Mouse (Mus musculus): ENCODE data around the gene Cnst. TPM values are rescaled to one million over a fixed set of nuclear protein-coding genes. Genes with fewer than 3 reads are reported as not detected.

Cnst gene
- 10 to 100 TPM; 10.6 to 16.1 (median 16.0) TPM for polyA plus RNA-seq (2017; shearing (Covaris generic))

DNA sequence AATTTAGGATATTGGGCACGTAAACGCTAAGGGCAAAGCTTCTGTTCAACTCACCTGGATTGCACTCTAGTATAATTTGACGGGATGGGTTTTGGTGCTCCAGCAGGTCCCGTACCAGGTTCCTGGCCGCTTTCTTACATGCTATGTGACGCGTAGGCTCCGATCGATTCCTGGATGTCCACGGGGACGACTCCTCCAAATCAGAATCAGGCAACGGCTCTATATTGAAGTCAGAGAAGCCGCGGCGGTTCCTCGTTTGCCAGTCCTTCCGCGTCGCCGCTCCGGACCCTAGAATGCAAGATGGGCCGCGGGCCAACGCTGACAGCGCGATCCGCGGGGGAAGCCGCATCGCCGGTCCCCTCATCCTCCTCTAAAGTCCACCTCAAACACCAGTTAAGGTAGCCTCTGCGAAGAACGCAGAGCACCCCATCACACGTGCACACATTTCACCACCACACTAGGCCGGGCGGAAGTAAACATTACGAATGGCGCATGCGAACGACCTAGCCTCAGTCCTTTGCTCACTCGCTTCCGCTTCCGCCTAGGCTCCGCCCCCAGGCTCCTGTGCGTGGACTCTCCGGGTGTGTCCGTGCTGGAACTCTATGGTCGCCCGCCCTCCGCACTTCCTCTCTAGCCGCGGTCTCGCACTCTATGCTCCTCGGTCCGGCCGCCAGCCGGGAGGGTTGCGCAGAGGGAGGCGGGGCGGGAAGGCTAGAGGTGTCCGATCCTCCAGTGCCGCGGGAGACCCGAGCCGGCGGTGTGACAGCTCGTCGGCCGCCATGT, at the start of gene Cnst, which contains the start of gene Tfb2m:
Gene Cnst (plus strand): TSS at position 603 of the 783 bp plus-strand sequence.
Gene Tfb2m (minus strand): TSS at position 500 of the 783 bp plus-strand sequence.
- peak; percentile 93 for ATAC-seq

DNA sequence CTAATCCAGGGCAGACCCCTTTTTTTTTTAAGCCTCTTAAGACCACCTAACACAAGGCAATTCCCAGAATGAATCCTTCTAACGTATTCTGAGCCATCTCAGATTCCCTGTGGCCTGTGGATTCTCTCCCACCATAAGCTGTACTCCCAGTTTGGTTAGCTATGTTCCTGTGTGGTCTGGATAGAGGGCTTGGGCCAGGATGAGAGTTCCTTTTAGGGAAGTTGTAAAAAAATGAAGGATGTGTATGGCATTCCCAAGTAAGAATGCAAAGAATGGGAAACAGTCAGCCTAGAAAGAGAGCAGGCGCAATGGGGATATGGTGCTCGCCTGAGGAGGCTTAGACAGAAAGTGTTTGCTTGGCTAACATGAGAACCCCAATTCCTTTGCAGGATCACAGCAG, 46.9 kb upstream of the Cnst start:
- no peak for ATAC-seq

DNA sequence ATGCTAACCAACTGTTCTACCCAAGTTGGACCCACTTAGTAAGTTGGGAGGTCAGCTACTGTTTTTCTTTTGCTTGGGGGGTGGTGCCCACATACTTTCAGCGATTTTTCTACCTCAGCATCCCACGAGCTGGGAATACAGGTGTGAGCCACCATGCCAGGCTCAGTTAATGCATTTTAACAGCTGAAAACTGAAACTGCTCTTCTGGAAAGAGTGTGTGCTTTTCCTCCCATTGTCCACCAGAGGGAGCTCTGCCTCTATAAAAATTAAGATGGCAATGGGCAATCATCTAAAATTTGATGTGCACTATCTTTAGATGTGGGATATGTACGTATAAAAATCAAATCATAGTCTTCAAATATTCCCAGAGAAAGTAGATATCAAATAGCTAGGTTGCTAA, 43.6 kb upstream of the Cnst start:
- ATAC-seq = peak; percentile 63

GRCm38 (mm10) chr1:179506530-179507315, 39.4 kb upstream of the Cnst start:
- ATAC-seq = peak; percentile 71

GRCm38 (mm10) chr1:179510546-179511340, 35.4 kb upstream of the Cnst start:
- no peak for ATAC-seq

DNA sequence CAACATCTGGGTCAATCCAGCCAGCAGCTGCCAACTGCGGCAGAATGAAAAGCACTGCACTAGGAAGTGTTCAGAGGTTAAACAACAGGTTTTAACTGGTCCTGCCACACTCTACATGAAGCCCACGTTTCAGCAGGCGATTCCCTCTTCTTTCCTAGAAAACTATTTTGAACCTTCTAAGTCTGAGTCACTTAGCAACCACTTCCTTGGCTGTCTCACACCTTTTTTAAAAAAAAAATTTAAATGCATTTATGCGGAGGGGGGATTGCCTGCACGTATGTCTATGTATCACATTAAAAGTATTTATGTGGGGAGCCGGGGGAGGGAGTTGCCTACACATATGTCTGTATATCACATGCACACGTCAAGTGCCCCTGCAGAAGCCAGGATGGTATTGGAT, 34.3 kb upstream of the Cnst start:
- ATAC-seq = no peak

- ATAC-seq = peak; percentile 53
Measured at GRCm38 (mm10) chr1:179516941-179517712, 29.0 kb upstream of the Cnst start.

DNA sequence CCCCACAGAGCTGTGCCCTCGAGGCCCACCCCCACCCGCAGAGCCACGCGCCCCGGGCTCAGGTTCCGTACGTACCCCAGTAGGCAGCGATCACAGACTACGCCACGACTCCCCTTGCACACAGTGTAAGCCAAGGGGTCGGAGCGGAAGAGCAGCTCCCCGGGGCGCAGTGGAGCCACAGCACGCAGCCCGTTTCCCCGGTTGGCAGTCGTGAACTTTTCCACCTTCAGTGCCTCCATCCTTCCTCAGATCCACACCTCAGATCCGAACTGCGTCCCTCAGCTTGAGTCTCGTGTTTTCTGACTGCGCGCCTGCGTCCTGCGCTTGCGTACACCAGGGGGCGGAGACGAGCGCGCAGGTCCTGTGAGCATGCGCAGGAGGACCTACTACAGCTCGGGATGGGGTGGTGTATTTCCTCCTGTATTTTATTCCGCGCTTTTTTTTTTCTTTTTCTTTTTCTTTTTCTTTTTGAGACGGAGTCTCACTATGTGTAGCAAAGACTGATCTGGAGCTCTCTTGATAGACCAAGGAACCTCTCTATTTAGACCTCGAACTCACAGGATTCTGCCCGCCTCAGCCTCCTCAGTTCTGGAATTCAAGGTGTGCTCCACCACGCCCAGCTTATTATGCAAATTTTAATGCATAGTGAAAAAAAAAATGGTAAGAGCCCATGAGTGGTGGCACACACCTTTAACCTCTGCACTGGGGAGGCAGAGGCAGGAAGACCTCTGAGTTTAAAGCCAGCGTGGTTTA, 28.3 kb upstream of the Cnst start, which contains the start of gene Smyd3:
Gene Smyd3 (minus strand): TSS at position 329 of the 753 bp plus-strand sequence.
- peak; percentile 85 for ATAC-seq

GRCm38 (mm10) chr1:179519901-179520300, 26.3 kb upstream of the Cnst start:
- no peak for ATAC-seq

DNA sequence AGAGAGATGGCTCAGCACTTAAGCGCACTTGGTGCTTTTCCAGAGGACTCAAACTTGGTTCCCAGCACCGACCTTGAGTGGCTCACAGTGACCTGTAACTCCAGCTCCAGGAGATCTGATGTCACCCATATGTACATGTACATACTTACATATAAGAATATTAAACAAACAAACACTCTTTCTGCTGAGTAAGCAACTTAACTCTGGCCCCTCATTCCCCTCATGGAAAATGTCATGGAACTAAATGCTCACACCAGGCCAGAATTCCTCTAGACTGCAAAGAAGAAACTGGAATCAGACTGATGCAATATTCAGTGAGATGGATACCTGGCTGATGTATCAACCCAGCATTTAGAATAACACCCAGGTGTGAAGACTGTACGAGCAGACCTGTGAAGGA, 7.1 kb upstream of the Cnst start:
- no peak for ATAC-seq

GRCm38 (mm10) chr1:179539887-179540286, 6.3 kb upstream of the Cnst start:
- ATAC-seq = no peak

DNA sequence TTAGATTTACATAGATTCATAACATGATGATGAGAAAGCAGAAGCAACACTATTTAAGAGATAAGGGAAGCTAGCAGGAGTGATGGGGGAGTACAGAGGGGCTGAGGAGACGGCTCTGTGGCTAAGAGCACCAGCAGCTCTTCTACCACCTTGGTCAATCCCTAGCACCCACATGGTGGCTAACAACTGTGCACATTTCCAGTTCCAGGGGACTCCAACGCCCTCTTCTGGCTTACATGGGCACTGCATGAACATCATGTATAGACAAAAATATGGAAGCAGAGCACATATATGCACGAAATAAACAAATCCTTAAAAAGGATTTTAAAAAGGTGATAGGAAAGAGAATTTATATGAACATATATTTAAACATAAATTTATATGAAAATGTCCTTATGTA, 4.7 kb upstream of the Cnst start:
- no peak for ATAC-seq

- peak; percentile 56 for ATAC-seq
Measured at GRCm38 (mm10) chr1:179546551-179546917, 364 bp downstream of the Cnst start.

- no peak for ATAC-seq
Measured at GRCm38 (mm10) chr1:179547176-179547575, 1.0 kb downstream of the Cnst start.

DNA sequence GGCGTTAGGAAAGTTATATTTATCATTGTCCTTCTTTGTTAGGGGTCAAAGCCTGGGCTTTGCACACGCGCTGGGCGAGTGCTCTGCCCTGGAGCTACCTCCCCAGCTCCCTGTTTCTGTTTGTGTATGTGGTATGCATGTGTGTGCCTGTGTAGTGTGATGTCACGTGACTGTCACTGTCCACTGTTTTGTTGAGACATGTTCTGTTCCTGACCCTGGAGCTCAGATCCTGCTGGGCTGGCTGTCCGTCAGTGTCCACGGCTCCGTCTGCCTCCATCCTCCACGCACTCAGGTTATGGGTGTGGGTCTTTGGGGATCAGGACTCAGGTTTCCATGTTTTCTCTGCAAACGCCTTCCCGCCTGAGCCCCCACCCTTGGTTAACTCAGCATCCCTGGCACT, 2.0 kb downstream of the Cnst start:
- no peak for ATAC-seq

- ATAC-seq = peak; percentile 44
Measured at GRCm38 (mm10) chr1:179548996-179549752, 3.0 kb downstream of the Cnst start.

GRCm38 (mm10) chr1:179551336-179551735, 5.2 kb downstream of the Cnst start:
- no peak for ATAC-seq

GRCm38 (mm10) chr1:179551921-179552320, 5.8 kb downstream of the Cnst start:
- ATAC-seq = no peak

GRCm38 (mm10) chr1:179552751-179553150, 6.6 kb downstream of the Cnst start:
- no peak for ATAC-seq

DNA sequence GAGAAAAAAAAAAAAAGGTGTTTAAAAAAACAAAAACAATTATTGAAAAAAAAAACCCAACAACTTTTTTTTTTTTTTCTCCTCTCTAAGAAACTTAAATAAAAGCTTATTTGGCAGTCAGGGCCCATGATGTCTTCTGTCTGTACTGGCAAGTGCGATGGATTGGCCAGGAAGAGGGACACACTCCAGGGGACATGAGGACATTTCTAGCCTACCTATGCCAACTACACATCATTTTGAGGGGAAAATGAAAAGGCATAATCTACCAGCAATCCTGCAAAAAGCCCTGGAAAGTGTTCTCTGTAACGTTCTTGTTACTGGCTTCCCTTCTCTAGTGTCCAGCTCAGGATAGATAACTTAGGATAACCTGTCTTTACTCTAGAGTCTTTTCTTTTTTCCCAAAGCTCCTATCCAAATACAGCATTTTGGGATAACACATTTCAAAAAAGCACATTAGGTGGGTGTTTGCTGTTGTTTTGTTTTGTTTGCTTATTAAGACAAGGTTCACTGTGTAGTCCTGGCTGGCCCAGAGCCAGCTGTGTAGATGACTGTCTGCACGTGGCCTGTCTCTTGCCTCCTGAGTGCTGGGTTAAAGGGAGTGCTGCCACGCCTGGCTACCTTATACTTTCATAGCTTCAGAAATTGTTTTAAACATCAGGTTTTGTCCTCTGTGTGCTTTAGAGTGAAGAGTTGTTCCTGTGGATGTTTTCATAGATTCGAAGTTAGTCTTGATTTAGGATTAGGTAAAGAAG, 7.2 kb downstream of the Cnst start:
- no peak for ATAC-seq

All from inflammation-experienced regulatory T-cells, adult 6 months (primary cell).